Mouse (Mus musculus) liver, adult 2 months (tissue): Measurements from ENCODE around the gene Sorcs3.

ENCODE experiments used
- CTCF ChIP-seq: fragments of 200-500 bp; IDR thresholded peaks from 2 replicates; pipeline ENCODE4 v1.5.1; 2011; ENCODE audit warnings: low read depth, low read length, control low read depth
- POLR2A ChIP-seq: fragments of 200-500 bp; IDR thresholded peaks from 2 replicates; pipeline ENCODE4 v1.6.1; 2011; ENCODE audit warnings: low read length, control low read depth; ENCODE audit not compliant: insufficient read depth; ENCODE audit errors: extremely low read depth

DNA sequence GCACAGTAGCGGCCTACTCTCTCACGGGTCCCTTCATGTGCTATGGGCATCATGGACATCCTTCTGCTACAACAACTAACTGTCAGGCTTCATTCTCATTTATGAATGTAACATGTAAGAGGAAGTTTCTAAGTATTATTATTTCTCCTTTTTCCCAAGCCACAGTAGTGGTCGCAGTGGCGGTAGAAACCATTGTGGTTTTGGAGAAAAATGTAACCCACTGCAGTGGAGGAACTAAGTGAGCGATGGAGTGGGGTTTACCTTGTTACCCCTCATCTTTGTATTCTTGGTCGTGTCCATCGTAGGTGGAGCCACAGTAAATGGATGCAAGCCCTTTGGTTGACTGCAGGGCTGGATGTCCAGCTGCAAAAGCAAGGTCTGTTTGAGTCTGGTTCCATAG lies 318.0 kb downstream of the Sorcs3 start:
- TF ChIP-seq CTCF (no peak), POLR2A (no peak)
